Mouse (Mus musculus): ENCODE results near the gene Twist1. TPM values are rescaled to one million over a fixed set of nuclear protein-coding genes. Genes with fewer than 3 reads are reported as not detected.

Gene Twist1
- polyA plus RNA-seq, 1 experiment = 0.93 TPM

DNA sequence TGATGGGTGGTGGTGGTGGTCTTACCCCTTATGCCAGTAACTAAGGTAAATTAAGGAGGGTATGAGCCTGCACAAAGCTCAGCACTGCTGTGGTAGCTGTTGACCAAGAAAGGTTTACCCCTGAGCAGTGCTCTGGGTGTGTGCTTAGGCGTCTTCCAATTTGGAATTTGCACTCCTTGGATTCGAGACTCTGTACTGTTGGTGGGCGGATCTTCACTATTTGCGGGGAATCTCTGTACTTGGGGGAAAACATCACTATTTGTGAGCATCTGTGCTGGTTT lies 11.4 kb downstream of the Twist1 start:
- no peak overlapping the region for H3K4me3 ChIP-seq (replicated peaks; ENCODE audit: insufficient read depth, low read depth, low read length)
- peaks cover 8% of the 10 kb centered on the region; the same call in 1 of the 2 replicates for H3K27me3 ChIP-seq (ENCODE audit: control insufficient read depth, insufficient read depth, low read length)
- no peak for DNase-seq
- no peak overlapping the region for H3K27ac ChIP-seq (ENCODE audit: insufficient read depth, low read length)
- TF ChIP-seq CTCF (IDR thresholded peaks at IDR 0.05; ENCODE audit: borderline replicate concordance, insufficient read depth, low read depth, low read length) (no peak), POLR2A (IDR thresholded peaks at IDR 0.05; ENCODE audit: borderline replicate concordance, insufficient read depth, low read length) (no peak)
- 19% methylated on average over 4 of the region's 4 CpGs for WGBS
- H3K4me1 ChIP-seq (ENCODE audit: control insufficient read depth, insufficient read depth, low read length) = no peaks in the 10 kb centered on the region

DNA sequence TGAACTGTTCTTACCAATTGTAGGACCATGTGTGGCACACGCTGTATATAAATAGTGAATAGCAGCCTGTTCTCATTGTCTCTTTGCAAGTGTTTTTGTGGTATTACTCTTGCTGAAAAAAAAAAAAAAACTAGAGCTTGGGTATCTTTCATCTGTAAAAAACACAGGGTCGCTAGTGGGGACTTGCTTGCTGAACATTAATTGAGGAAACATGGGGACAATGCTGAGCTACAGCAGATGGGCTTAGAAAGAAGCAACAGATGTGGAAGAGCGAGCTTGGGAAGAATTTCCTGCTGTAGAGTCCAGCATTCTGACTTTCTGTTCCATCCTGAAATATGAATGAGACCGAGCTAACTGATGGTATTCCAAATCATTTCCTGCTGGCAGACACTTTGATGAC lies 22.7 kb downstream of the Twist1 start:
- WGBS = 79% methylated on average over 4 of the region's 4 CpGs
- Histone ChIP-seq H3K4me3 (replicated peaks; ENCODE audit: insufficient read depth, low read depth, low read length) (no peak overlapping the region), H3K4me1 (ENCODE audit: control insufficient read depth, insufficient read depth, low read length) (no peaks in the 10 kb centered on the region), H3K27ac (ENCODE audit: insufficient read depth, low read length) (no peak overlapping the region), H3K27me3 (ENCODE audit: control insufficient read depth, insufficient read depth, low read length) (no peaks in the 10 kb centered on the region)
- TF ChIP-seq POLR2A (IDR thresholded peaks at IDR 0.05; ENCODE audit: borderline replicate concordance, insufficient read depth, low read length) = no peak
- no peak for TF ChIP-seq CTCF (IDR thresholded peaks at IDR 0.05; ENCODE audit: borderline replicate concordance, insufficient read depth, low read depth, low read length)
- DNase-seq = no peak

DNA sequence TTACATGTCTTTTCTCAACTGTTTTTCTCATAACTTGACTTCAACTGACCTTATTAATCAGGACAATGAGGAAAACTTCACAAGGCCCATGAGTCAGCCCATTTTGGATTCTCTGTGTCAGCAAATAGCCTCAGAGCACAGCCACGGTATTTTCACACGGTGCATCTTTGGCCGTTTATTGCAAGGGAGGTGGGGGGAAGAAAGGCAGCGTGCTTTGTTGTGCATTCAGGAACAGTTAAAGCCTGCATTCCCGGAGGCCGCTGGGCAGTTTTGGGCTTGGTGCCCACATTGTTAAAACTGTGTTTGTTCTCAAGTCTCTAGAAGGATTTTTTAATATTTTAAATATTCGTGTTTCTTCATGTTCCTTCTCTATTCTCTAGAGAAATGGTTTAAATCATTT lies 24.0 kb downstream of the Twist1 start:
- 14% methylated on average over 7 of the region's 7 CpGs for WGBS
- Histone ChIP-seq H3K4me3 (replicated peaks; ENCODE audit: insufficient read depth, low read depth, low read length) (no peak overlapping the region), H3K4me1 (ENCODE audit: control insufficient read depth, insufficient read depth, low read length) (no peaks in the 10 kb centered on the region), H3K27me3 (ENCODE audit: control insufficient read depth, insufficient read depth, low read length) (no peaks in the 10 kb centered on the region), H3K27ac (ENCODE audit: insufficient read depth, low read length) (no peak overlapping the region)
- TF ChIP-seq POLR2A (IDR thresholded peaks at IDR 0.05; ENCODE audit: borderline replicate concordance, insufficient read depth, low read length) (no peak), CTCF (IDR thresholded peaks at IDR 0.05; ENCODE audit: borderline replicate concordance, insufficient read depth, low read depth, low read length) (no peak)
- DNase-seq = no peak

DNA sequence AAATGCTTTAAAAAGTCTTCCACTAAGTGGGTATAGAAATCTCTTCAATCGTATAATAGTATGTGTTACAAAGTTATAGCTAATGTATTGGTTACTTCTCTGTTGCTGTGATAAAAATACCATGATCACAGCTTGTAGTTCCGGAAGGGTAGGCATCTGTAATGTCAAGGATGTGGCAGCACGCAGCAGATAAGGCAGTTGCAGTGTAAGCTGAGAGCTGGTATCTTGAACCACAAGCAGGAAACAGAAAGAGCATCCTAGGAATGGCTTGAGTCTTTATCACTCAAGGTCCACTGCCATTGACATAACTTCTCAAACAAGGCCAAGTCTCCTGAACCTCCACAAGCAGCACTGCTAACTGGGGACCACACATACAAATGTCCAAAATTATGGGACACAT lies 35.7 kb downstream of the Twist1 start:
- 93% methylated on average over 3 of the region's 3 CpGs for WGBS
- no peak for TF ChIP-seq POLR2A (IDR thresholded peaks at IDR 0.05; ENCODE audit: borderline replicate concordance, insufficient read depth, low read length)
- TF ChIP-seq CTCF (IDR thresholded peaks at IDR 0.05; ENCODE audit: borderline replicate concordance, insufficient read depth, low read depth, low read length) = no peak
- no peaks in the 10 kb centered on the region for H3K27me3 ChIP-seq (ENCODE audit: control insufficient read depth, insufficient read depth, low read length)
- no peak overlapping the region for H3K27ac ChIP-seq (ENCODE audit: insufficient read depth, low read length)
- no peak overlapping the region for H3K4me3 ChIP-seq (replicated peaks; ENCODE audit: insufficient read depth, low read depth, low read length)
- DNase-seq = no peak
- no peaks in the 10 kb centered on the region for H3K4me1 ChIP-seq (ENCODE audit: control insufficient read depth, insufficient read depth, low read length)

Other genes with a start within 250 kb of the Twist1 start
- not detected in 2 replicates for gene Ferd3l, start 29.2 kb upstream of the Twist1 start, polyA plus RNA-seq (2012; rRNA removed)

Measured in cerebellum, adult 2 months (tissue).